ENCODE assay signal across 9 mouse cellular contexts in the genomic region with DNA sequence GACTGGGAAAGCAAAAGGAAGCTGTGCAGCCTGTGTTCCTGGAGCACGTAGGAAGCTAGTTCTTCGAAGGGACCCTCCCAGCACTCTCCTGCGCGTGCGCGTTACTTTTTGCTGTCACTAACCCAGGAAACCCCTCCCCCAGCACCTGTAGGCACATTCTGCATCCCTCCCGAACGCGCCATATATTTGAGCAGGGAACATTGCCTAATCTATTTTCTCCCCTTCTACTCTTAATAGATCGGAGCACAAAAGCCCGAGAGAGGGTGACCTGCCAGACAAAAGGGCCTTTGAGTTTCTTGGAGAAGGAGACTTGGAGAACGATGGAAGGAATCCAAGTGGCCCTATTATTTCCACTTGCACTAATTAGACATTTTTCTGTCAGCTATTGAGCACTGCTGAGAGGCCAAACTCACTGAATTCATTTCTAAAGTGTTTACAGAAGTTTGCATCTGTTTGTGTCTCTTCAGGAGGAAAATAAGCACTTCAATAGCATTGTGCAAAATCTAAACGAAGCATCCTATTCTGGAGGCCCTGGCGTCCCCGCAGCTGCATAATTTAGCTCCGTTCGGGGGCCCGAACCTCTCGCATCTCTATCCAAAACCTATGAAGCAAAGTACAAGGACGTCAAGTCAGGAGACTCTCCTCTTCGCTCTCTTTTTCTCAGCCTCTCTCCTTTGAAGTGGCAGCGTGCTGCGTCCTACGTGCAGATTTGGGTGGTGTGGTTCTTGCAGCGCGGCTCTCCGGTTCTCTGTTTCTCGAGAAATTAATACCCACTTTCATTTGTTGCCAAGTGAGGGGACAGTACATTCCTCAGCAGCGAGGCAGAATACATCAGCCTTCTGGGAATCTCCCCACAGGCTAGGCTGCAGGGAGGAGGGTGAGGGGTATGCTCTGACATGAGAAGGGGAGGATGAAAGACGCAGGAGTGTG.
DNase-seq lines count a peak whose midpoint lies in the region; ATAC-seq and TF ChIP-seq lines count a peak whose summit lies in the region.
"Had no signal": no experiment of that assay in that cellular context is flagged by ENCODE, and none has a peak within 500 bp of the region (broad histone marks: within the 10 kb centered on the region; RNA-seq: fewer than 3 reads in every experiment).

No protein-coding gene starts in this region.

- H3K4me3 ChIP-seq in midbrain, embryonic 10.5 days: peak overlapping the region; percentile 45
- no peak overlapping the region; the same call in 1 of the 2 replicates for H3K4me3 ChIP-seq in stomach, postnatal 0 days (ENCODE audit: low read depth, low read length)
- H3K4me3 ChIP-seq: myocyte had no signal

- peak overlapping the region; percentile 35 for H3K4me2 ChIP-seq in stomach, postnatal 0 days (replicated peaks; ENCODE audit: low read depth)

- H3K9ac ChIP-seq in stomach, postnatal 0 days (ENCODE audit: low read length): no peak overlapping the region

- peaks cover 62% of the 10 kb centered on the region for H3K27me3 ChIP-seq in midbrain, embryonic 10.5 days (ENCODE audit: low read depth, poor library complexity, severe bottlenecking)
- no peaks in the 10 kb centered on the region for H3K27me3 ChIP-seq in stomach, postnatal 0 days (ENCODE audit: control insufficient read depth, insufficient read depth, low read length)

- peaks cover 26% of the 10 kb centered on the region for H3K4me1 ChIP-seq in midbrain, embryonic 10.5 days
- H3K4me1 ChIP-seq in stomach, postnatal 0 days (replicated peaks; ENCODE audit: control insufficient read depth, insufficient read depth): no peaks in the 10 kb centered on the region; the same call in 1 of the 2 replicates

- no peak for TF ChIP-seq EP300 in stomach, postnatal 0 days (optimal IDR thresholded peaks at IDR 0.05)

- no peaks in the 10 kb centered on the region for H3K36me3 ChIP-seq in midbrain, embryonic 10.5 days
- H3K36me3 ChIP-seq in stomach, postnatal 0 days (ENCODE audit: control insufficient read depth, insufficient read depth, low read length): no peaks in the 10 kb centered on the region

- no peak for TF ChIP-seq CTCF in stomach, postnatal 0 days (IDR thresholded peaks at IDR 0.05; ENCODE audit: low read depth)

- peak; percentile 31 for DNase-seq in thymus, postnatal 14 days
- DNase-seq in thymus, postnatal 0 days (ENCODE audit: low spot score): no peak
- DNase-seq in forelimb bud, embryonic 11.5 days (ENCODE audit: low read depth, low spot score): peak; percentile 60
- peak; percentile 53 for DNase-seq in layer of hippocampus, adult 9-11 months
- DNase-seq in midbrain, embryonic 10.5 days (ENCODE audit: low spot score): peak; percentile 67
- peak; percentile 19 for DNase-seq in stomach, postnatal 0 days (ENCODE audit: low spot score)
- DNase-seq in urinary bladder, postnatal 4 days (ENCODE audit: low spot score in 2 of 2): no peak

- peak overlapping the region; percentile 79 for H3K27ac ChIP-seq in midbrain, embryonic 10.5 days (replicated peaks)
- H3K27ac ChIP-seq in stomach, postnatal 0 days (replicated peaks): no peak overlapping the region

- ATAC-seq in stomach, postnatal 0 days (ENCODE audit: low FRiP score, low TSS enrichment): no peak
- no peak for ATAC-seq in megakaryocyte progenitor cell, adult 5-6 weeks (replicated peaks; ENCODE audit: poor library complexity)

- WGBS in midbrain, embryonic 10.5 days: 10% methylated on average over 30 of the region's 30 CpGs
- WGBS in stomach, postnatal 0 days: 20% methylated on average over 30 of the region's 30 CpGs

- no peaks in the 10 kb centered on the region; the same call in 1 of the 2 replicates for H3K9me3 ChIP-seq in midbrain, embryonic 10.5 days (replicated peaks)
- no peaks in the 10 kb centered on the region for H3K9me3 ChIP-seq in stomach, postnatal 0 days (ENCODE audit: control insufficient read depth, low read length)

Comparison
In these comparisons a context has a peak if more than half of its experiments do, and no peak if none do; other contexts are left out.
1. DNase-seq: peak in thymus, postnatal 14 days (single experiment), forelimb bud, embryonic 11.5 days (single experiment), layer of hippocampus, adult 9-11 months (single experiment), midbrain, embryonic 10.5 days (single experiment) and stomach, postnatal 0 days (single experiment); none in thymus, postnatal 0 days (single experiment) and urinary bladder, postnatal 4 days (0 of 2).